Mouse (Mus musculus): ENCODE results near the gene Ehf.

GRCm38 (mm10) chr2:103302669-103303068, 409 bp downstream of the Ehf start:
- TF ChIP-seq CTCF (IDR thresholded peaks at IDR 0.05; ENCODE audit: borderline replicate concordance, insufficient read depth, low read length): no peak
- TF ChIP-seq POLR2A (IDR thresholded peaks at IDR 0.05; ENCODE audit: low read depth, low read length): no peak
